ENCODE assay signal across 9 mouse cellular contexts in genomic region chr12:99329301-99330257, GRCm38 (mm10).
DNase-seq lines count a peak whose midpoint lies in the region; ATAC-seq lines count a peak whose summit lies in the region.
"Had no signal": no experiment of that assay in that cellular context is flagged by ENCODE, and none has a peak within 500 bp of the region (broad histone marks: within the 10 kb centered on the region; RNA-seq: fewer than 3 reads in every experiment).

No protein-coding gene starts in this region.

- peaks cover 40% of the 10 kb centered on the region for H3K4me1 ChIP-seq in kidney, embryonic 16.5 days (ENCODE audit: insufficient read depth, low read length)
- H3K4me1 ChIP-seq in forebrain, embryonic 12.5 days = peaks cover 96% of the 10 kb centered on the region
- peaks cover 78% of the 10 kb centered on the region for H3K4me1 ChIP-seq in midbrain, embryonic 12.5 days

- no peak overlapping the region for H3K4me3 ChIP-seq in kidney, embryonic 16.5 days (ENCODE audit: low read length)
- no peak overlapping the region for H3K4me3 ChIP-seq in forebrain, embryonic 12.5 days (replicated peaks)
- no peak overlapping the region for H3K4me3 ChIP-seq in midbrain, embryonic 12.5 days

- H3K27me3 ChIP-seq in kidney, embryonic 16.5 days (ENCODE audit: insufficient read depth, low read length) = no peaks in the 10 kb centered on the region
- H3K27me3 ChIP-seq in forebrain, embryonic 12.5 days = no peaks in the 10 kb centered on the region; the same call in 1 of the 2 replicates
- H3K27me3 ChIP-seq in midbrain, embryonic 12.5 days = no peaks in the 10 kb centered on the region

- DNase-seq in kidney, adult 18-20 months = no peak
- peak; percentile 70 for DNase-seq in thymus, postnatal 4 days
- no peak for DNase-seq in adrenal gland, adult 8-10 months
- no peak for DNase-seq in layer of hippocampus, adult 11-12 months (ENCODE audit: low spot score)
- no peak for DNase-seq in liver
- DNase-seq: heart, adult 11 months had no signal

- no peaks in the 10 kb centered on the region for H3K9me3 ChIP-seq in kidney, embryonic 16.5 days (ENCODE audit: low read length)
- no peaks in the 10 kb centered on the region for H3K9me3 ChIP-seq in forebrain, embryonic 12.5 days
- H3K9me3 ChIP-seq in midbrain, embryonic 12.5 days = no peaks in the 10 kb centered on the region

- H3K4me2 ChIP-seq in kidney, embryonic 16.5 days (replicated peaks; ENCODE audit: low read depth, low read length) = peak overlapping the region; percentile 5; the same call in 1 of the 2 replicates
- peak overlapping the region; percentile 44 for H3K4me2 ChIP-seq in forebrain, embryonic 12.5 days
- peak overlapping the region; percentile 36 for H3K4me2 ChIP-seq in midbrain, embryonic 12.5 days (replicated peaks)

- H3K9ac ChIP-seq in kidney, embryonic 16.5 days (replicated peaks; ENCODE audit: low read length) = no peak overlapping the region
- peak overlapping the region; percentile 25 for H3K9ac ChIP-seq in forebrain, embryonic 12.5 days
- peak overlapping the region; percentile 17; the same call in 1 of the 2 replicates for H3K9ac ChIP-seq in midbrain, embryonic 12.5 days (replicated peaks)

- no peaks in the 10 kb centered on the region for H3K36me3 ChIP-seq in kidney, embryonic 16.5 days (ENCODE audit: insufficient read depth, low read length)
- H3K36me3 ChIP-seq in forebrain, embryonic 12.5 days (replicated peaks) = peaks cover 8% of the 10 kb centered on the region
- H3K36me3 ChIP-seq in midbrain, embryonic 12.5 days = no peaks in the 10 kb centered on the region

- WGBS in kidney, embryonic 16.5 days = 22% methylated on average over 20 of the region's 20 CpGs
- 4% methylated on average over 20 of the region's 20 CpGs for WGBS in forebrain, embryonic 12.5 days
- 4% methylated on average over 20 of the region's 20 CpGs for WGBS in midbrain, embryonic 12.5 days

- no peak overlapping the region for H3K27ac ChIP-seq in kidney, embryonic 16.5 days (ENCODE audit: low read length)
- peak overlapping the region; percentile 82 for H3K27ac ChIP-seq in forebrain, embryonic 12.5 days
- H3K27ac ChIP-seq in midbrain, embryonic 12.5 days (replicated peaks) = peak overlapping the region; percentile 90

- peak; percentile 37; the same call in 1 of the 2 replicates for ATAC-seq in kidney, embryonic 16.5 days (ENCODE audit: low FRiP score, low TSS enrichment)
- peak; percentile 67 for ATAC-seq in forebrain, embryonic 12.5 days (ENCODE audit: low FRiP score)
- peak; percentile 81 for ATAC-seq in midbrain, embryonic 12.5 days (ENCODE audit: low FRiP score, low read depth)
